Mouse (Mus musculus): ENCODE measurements around the gene Msi2. TPM values are rescaled to one million over a fixed set of nuclear protein-coding genes. Genes with fewer than 3 reads are reported as not detected.
A peak's percentile ranks its signal among the peaks of the same experiment; 100 is the strongest.

Msi2 gene
- polyA plus RNA-seq, 1 experiment, result 78.5 TPM

- 62% methylated on average over 13 of the region's 13 CpGs for WGBS
- TF ChIP-seq CTCF (IDR thresholded peaks at IDR 0.05; ENCODE audit: insufficient read depth, low read depth, low read length), result no peak
- no peak for TF ChIP-seq POLR2A (IDR thresholded peaks at IDR 0.05; ENCODE audit: insufficient read depth, low read depth, low read length)
- H3K4me1 ChIP-seq (ENCODE audit: control insufficient read depth, insufficient read depth, low read length), result peaks cover 23% of the 10 kb centered on the region
- H3K27ac ChIP-seq (ENCODE audit: insufficient read depth, low read depth, low read length), result peak overlapping the region; percentile 68
- H3K4me3 ChIP-seq (ENCODE audit: insufficient read depth, low read depth, low read length), result no peak overlapping the region
These were observed 230.0 kb downstream of the Msi2 start for GRCm38 (mm10) chr11:88488175-88488940.

- TF ChIP-seq POLR2A (IDR thresholded peaks at IDR 0.05; ENCODE audit: insufficient read depth, low read depth, low read length) (no peak), CTCF (IDR thresholded peaks at IDR 0.05; ENCODE audit: insufficient read depth, low read depth, low read length) (no peak)
- 84% methylated on average over 1 of the region's 1 CpGs for WGBS
- H3K27ac ChIP-seq (ENCODE audit: insufficient read depth, low read depth, low read length), result no peak overlapping the region
These were observed 232.3 kb downstream of the Msi2 start for GRCm38 (mm10) chr11:88485987-88486386.

GRCm38 (mm10) chr11:88485088-88485487 lies 233.2 kb downstream of the Msi2 start:
- Histone ChIP-seq H3K4me3 (ENCODE audit: insufficient read depth, low read depth, low read length) (no peak overlapping the region), H3K4me1 (ENCODE audit: control insufficient read depth, insufficient read depth, low read length) (peaks cover 35% of the 10 kb centered on the region), H3K27ac (ENCODE audit: insufficient read depth, low read depth, low read length) (0 out of 2 replicates have a peak overlapping the region, but pooled peaks have one; percentile 31)
- no peak for TF ChIP-seq CTCF (IDR thresholded peaks at IDR 0.05; ENCODE audit: insufficient read depth, low read depth, low read length)
- no peak for TF ChIP-seq POLR2A (IDR thresholded peaks at IDR 0.05; ENCODE audit: insufficient read depth, low read depth, low read length)
- 61% methylated on average over 4 of the region's 4 CpGs for WGBS

More at GRCm38 (mm10) chr11:88485987-88486386, 232.3 kb downstream of the Msi2 start:
- Histone ChIP-seq H3K4me1 (ENCODE audit: control insufficient read depth, insufficient read depth, low read length) (peaks cover 37% of the 10 kb centered on the region), H3K4me3 (ENCODE audit: insufficient read depth, low read depth, low read length) (no peak overlapping the region)

GRCm38 (mm10) chr11:88484047-88484446 lies 234.3 kb downstream of the Msi2 start:
- no peak for TF ChIP-seq POLR2A (IDR thresholded peaks at IDR 0.05; ENCODE audit: insufficient read depth, low read depth, low read length)
- TF ChIP-seq CTCF (IDR thresholded peaks at IDR 0.05; ENCODE audit: insufficient read depth, low read depth, low read length), result no peak
- H3K27ac ChIP-seq (ENCODE audit: insufficient read depth, low read depth, low read length), result 0 out of 2 replicates have a peak overlapping the region, but pooled peaks have one; percentile 3
- WGBS, result 93% methylated on average over 3 of the region's 3 CpGs
- peaks cover 26% of the 10 kb centered on the region for H3K4me1 ChIP-seq (ENCODE audit: control insufficient read depth, insufficient read depth, low read length)
- H3K4me3 ChIP-seq (ENCODE audit: insufficient read depth, low read depth, low read length), result no peak overlapping the region

GRCm38 (mm10) chr11:88482636-88483035 lies 235.7 kb downstream of the Msi2 start:
- 68% methylated on average over 11 of the region's 11 CpGs for WGBS
- no peak overlapping the region for H3K4me3 ChIP-seq (ENCODE audit: insufficient read depth, low read depth, low read length)
- peak overlapping the region; percentile 5 for H3K27ac ChIP-seq (ENCODE audit: insufficient read depth, low read depth, low read length)
- H3K4me1 ChIP-seq (ENCODE audit: control insufficient read depth, insufficient read depth, low read length), result peaks cover 19% of the 10 kb centered on the region
- no peak for TF ChIP-seq POLR2A (IDR thresholded peaks at IDR 0.05; ENCODE audit: insufficient read depth, low read depth, low read length)
- TF ChIP-seq CTCF (IDR thresholded peaks at IDR 0.05; ENCODE audit: insufficient read depth, low read depth, low read length), result no peak

GRCm38 (mm10) chr11:88482236-88482635 lies 236.1 kb downstream of the Msi2 start:
- TF ChIP-seq POLR2A (IDR thresholded peaks at IDR 0.05; ENCODE audit: insufficient read depth, low read depth, low read length), result no peak
- no peak for TF ChIP-seq CTCF (IDR thresholded peaks at IDR 0.05; ENCODE audit: insufficient read depth, low read depth, low read length)
- Histone ChIP-seq H3K27ac (ENCODE audit: insufficient read depth, low read depth, low read length) (peak overlapping the region; percentile 5), H3K4me1 (ENCODE audit: control insufficient read depth, insufficient read depth, low read length) (peaks cover 19% of the 10 kb centered on the region), H3K4me3 (ENCODE audit: insufficient read depth, low read depth, low read length) (no peak overlapping the region)
- 48% methylated on average over 6 of the region's 6 CpGs for WGBS

GRCm38 (mm10) chr11:88481602-88482161 lies 236.6 kb downstream of the Msi2 start:
- Histone ChIP-seq H3K4me3 (ENCODE audit: insufficient read depth, low read depth, low read length) (no peak overlapping the region), H3K4me1 (ENCODE audit: control insufficient read depth, insufficient read depth, low read length) (peaks cover 19% of the 10 kb centered on the region), H3K27ac (ENCODE audit: insufficient read depth, low read depth, low read length) (peak overlapping the region; percentile 30; the same call in 1 of the 2 replicates)
- WGBS, result 49% methylated on average over 7 of the region's 7 CpGs
- no peak for TF ChIP-seq CTCF (IDR thresholded peaks at IDR 0.05; ENCODE audit: insufficient read depth, low read depth, low read length)

GRCm38 (mm10) chr11:88481092-88481601 lies 237.2 kb downstream of the Msi2 start:
- H3K4me3 ChIP-seq (ENCODE audit: insufficient read depth, low read depth, low read length), result no peak overlapping the region
- peaks cover 20% of the 10 kb centered on the region for H3K4me1 ChIP-seq (ENCODE audit: control insufficient read depth, insufficient read depth, low read length)
- peak overlapping the region; percentile 30 for H3K27ac ChIP-seq (ENCODE audit: insufficient read depth, low read depth, low read length)
- 55% methylated on average over 9 of the region's 9 CpGs for WGBS
- no peak for TF ChIP-seq CTCF (IDR thresholded peaks at IDR 0.05; ENCODE audit: insufficient read depth, low read depth, low read length)

- H3K4me1 ChIP-seq (ENCODE audit: control insufficient read depth, insufficient read depth, low read length), result peaks cover 30% of the 10 kb centered on the region
- 85% methylated on average over 5 of the region's 5 CpGs for WGBS
- H3K4me3 ChIP-seq (ENCODE audit: insufficient read depth, low read depth, low read length), result no peak overlapping the region
- TF ChIP-seq CTCF (IDR thresholded peaks at IDR 0.05; ENCODE audit: insufficient read depth, low read depth, low read length), result no peak
- no peak for TF ChIP-seq POLR2A (IDR thresholded peaks at IDR 0.05; ENCODE audit: insufficient read depth, low read depth, low read length)
- H3K27ac ChIP-seq (ENCODE audit: insufficient read depth, low read depth, low read length), result no peak overlapping the region
These were observed 238.8 kb downstream of the Msi2 start for GRCm38 (mm10) chr11:88479498-88479897.

Measured in olfactory bulb, adult 2 months (tissue).